Mouse (Mus musculus) liver, embryonic 14.5 days (tissue): Measurements from ENCODE around the gene Serf2. TPM values are rescaled to one million over a fixed set of nuclear protein-coding genes. Genes with fewer than 3 reads are reported as not detected.

Source experiments
- ATAC-seq: fragments of 200-750 bp; cut with Nextera tagmentation; 2 replicates; pipeline ENCODE4 v1.8.0; 2017; ENCODE audit warnings: moderate number of reproducible peaks, mild to moderate bottlenecking, moderate library complexity; ENCODE audit not compliant: insufficient read depth
- DNase-seq, 3 experiments: peaks; one replicate each; pipeline ENCODE4 v3.0.0-alpha.2; 2012 to 2013; ENCODE audit warnings: low read depth in 3 of 3, low spot score in 3 of 3
- H3K27ac ChIP-seq: fragments of 300-500 bp; sonication (generic); 2 replicates; pipeline ENCODE4 v1.5.1; 2014; ENCODE audit warnings: moderate library complexity, mild to moderate bottlenecking, control low read depth, inconsistent platforms
- H3K27me3 ChIP-seq: fragments of 300-500 bp; sonication (generic); 2 replicates; pipeline ENCODE4 v1.6.1; 2014; ENCODE audit warnings: mild to moderate bottlenecking, low read length, moderate library complexity; ENCODE audit not compliant: control insufficient read depth, insufficient read depth
- H3K36me3 ChIP-seq: fragments of 300-500 bp; sonication (generic); replicated peaks from 2 replicates; pipeline ENCODE4 v1.6.1; 2014; ENCODE audit warnings: low read depth; ENCODE audit not compliant: control insufficient read depth, insufficient read depth
- H3K4me1 ChIP-seq, 2 experiments: fragments of 200-500 bp in 1 of 2; fragments of 300-500 bp in 1 of 2; sonication (generic) in 1 of 2; replicated peaks; 2 replicates each; pipeline ENCODE4 v1.6.1; 2012 to 2014; ENCODE audit warnings: antibody characterized with exemption in 1 of 2, inconsistent platforms in 1 of 2, low read length in 1 of 2; ENCODE audit not compliant: control insufficient read depth in 2 of 2, insufficient read depth in 2 of 2
- H3K4me2 ChIP-seq: fragments of 300-500 bp; sonication (generic); 2 replicates; pipeline ENCODE4 v1.6.1; 2014; ENCODE audit warnings: low read depth, mild to moderate bottlenecking, control low read depth, moderate library complexity
- H3K4me3 ChIP-seq, 2 experiments: fragments of 200-500 bp in 1 of 2; fragments of 300-500 bp in 1 of 2; sonication (generic) in 1 of 2; 2 replicates each; pipeline ENCODE4 v1.5.1; 2012 to 2014; ENCODE audit warnings: low read depth in 2 of 2, low read length in 2 of 2, mild to moderate bottlenecking in 2 of 2, control low read depth in 1 of 2, inconsistent platforms in 1 of 2, moderate library complexity in 1 of 2; ENCODE audit not compliant: insufficient read depth in 1 of 2
- H3K9ac ChIP-seq: fragments of 300-500 bp; sonication (generic); replicated peaks from 2 replicates; pipeline ENCODE4 v1.6.1; 2014; ENCODE audit warnings: mild to moderate bottlenecking, control low read depth, moderate library complexity
- H3K9me3 ChIP-seq: fragments of 300-500 bp; sonication (generic); 2 replicates; pipeline ENCODE4 v1.6.1; 2016; ENCODE audit warnings: low read length, mixed read lengths; ENCODE audit not compliant: control insufficient read depth
- CTCF ChIP-seq: IDR thresholded peaks from 2 replicates; pipeline ENCODE4 v1.5.1; 2016; ENCODE audit warnings: antibody characterized with exemption, low read depth, control low read depth
- EP300 ChIP-seq: IDR thresholded peaks from 2 replicates; pipeline ENCODE4 v1.6.1; 2016; ENCODE audit warnings: antibody characterized with exemption, low read depth
- WGBS: fragments of 180-500 bp; shearing (Covaris S2); extraction: QIAGEN DNeasy Blood & Tissue Kit; methylation state at CpG from one replicate; pipeline ENCODE4 v1.1.7; 2014; ENCODE audit not compliant: insufficient replicate concordance; 5-methylcytosine and 5-hydroxymethylcytosine counted together
- polyA plus RNA-seq, 2 experiments: library from polyadenylated mRNA; depleted of rRNA in 1 of 2; stranded (reverse) in 1 of 2; unstranded in 1 of 2; fragments of >200 nt; fragmentation: Nextera tagmentation in 1 of 2; extraction: Ambion mirVana in 1 of 2; gene quantifications; 2 replicates each; pipeline versions ENCODE4 v1.2.1 to v1.2.3; 2012 to 2014

The Serf2 gene
- 345 and 412 TPM in 2 replicates for polyA plus RNA-seq (2012; rRNA removed)
- polyA plus RNA-seq (2014; fragmentation: Nextera tagmentation; extraction: Ambion mirVana), result 279 and 297 TPM in 2 replicates

DNA sequence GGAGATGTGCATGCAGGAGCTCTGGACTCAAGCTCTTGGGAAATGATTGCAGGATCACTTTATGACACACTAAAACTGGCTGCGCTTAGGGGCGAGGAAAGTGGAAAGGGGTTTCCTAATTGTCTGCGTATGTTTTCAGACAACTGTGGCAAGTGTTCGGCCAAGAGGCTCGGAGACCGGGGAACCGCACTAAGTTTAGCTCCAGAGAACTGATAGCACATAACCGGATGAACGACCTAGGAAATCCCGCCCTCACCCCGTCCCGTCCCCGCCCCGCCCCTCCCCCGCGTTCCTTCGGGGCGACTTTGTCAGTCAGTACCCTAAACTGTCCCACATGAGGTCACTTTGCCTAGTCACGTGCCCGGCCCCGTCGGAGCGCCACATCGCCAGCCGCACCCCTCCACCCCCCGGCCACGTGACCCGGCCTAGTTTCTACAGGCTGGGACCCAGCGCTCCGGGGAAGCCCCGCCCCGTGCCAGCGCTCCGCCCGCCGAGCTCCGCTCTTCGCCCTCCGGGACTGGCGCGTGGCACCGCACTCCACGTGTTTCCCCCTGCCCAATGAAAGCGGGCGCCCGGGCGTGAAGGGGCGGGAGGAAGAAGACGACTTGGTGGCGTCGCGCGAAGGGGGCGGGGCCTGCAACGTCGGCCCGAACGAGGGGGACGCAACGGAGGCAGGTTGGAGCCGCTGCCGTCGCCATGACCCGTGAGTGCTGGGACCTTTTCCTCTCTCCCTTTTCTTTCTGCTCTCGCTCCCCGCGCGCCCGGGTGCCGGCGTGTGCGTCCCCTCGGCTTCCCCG, at the start of gene Serf2:
Serf2 (plus strand) TSS at position 457 of the 797 bp plus-strand sequence.
- H3K4me1 ChIP-seq, result peaks cover 9 to 16% of the 10 kb centered on the region in 2 experiments
- peak; percentile 97 to 98 (median 98) for DNase-seq
- under 1% methylated on average over 68 of the region's 74 CpGs for WGBS
- H3K4me2 ChIP-seq, result peak within 1 kb of the TSS; percentile 98
- H3K27ac ChIP-seq, result peak within 1 kb of the TSS; percentile 84
- no peaks in the 10 kb centered on the region for H3K27me3 ChIP-seq
- H3K9me3 ChIP-seq, result no peaks in the 10 kb centered on the region
- H3K9ac ChIP-seq, result peak within 1 kb of the TSS; percentile 100
- H3K36me3 ChIP-seq, result peaks cover 15% of the 10 kb centered on the region
- TF ChIP-seq CTCF (no peak), EP300 (no peak)
- H3K4me3 ChIP-seq, result peak within 1 kb of the TSS; percentile 87 to 96
- peak; percentile 98 for ATAC-seq

DNA sequence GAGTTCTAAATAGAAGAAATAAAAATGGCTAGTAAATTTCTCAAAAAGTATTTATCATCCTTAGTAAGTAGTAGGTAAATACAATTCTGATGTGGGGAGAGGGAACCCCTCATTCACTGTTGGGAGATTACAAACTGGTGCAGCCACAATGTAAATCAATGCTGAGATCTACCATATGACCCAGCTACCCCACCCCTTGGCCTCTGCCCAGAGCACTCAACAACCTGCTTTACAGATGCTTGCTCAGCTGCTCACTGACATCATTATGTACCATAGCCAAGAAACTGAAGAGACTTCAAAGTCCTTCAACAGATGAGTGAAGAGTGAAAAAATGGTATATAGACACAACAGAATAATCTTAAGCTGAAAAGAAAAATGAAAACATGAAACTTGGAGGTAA, 45.7 kb upstream of the Serf2 start:
- no peak for TF ChIP-seq EP300
- TF ChIP-seq CTCF, result no peak
- DNase-seq, result no peak

DNA sequence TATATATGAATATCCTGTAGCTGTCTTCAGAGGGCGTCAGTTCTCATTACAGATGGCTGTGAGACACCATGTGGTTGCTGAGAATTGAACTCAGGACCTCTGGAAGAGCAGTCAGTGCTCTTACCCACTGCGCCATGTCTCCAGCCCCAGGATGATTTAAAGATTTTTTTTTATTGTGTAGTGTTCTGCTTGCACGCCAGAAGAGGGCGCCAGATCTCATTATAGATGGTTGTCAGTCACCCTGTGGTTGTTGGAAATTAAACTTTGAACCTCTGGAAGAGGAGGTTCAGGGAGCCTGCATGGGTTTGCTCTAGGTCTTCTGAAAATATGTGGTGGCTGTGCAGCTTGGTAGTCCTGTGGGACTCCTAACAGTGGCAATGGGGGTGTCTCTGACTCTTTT, 40.8 kb upstream of the Serf2 start:
- peak; percentile 11; the same call in 1 of the 2 replicates for ATAC-seq
- Histone ChIP-seq H3K9me3 (no peaks in the 10 kb centered on the region), H3K27ac (no peak overlapping the region), H3K36me3 (no peaks in the 10 kb centered on the region), H3K4me1 (peaks cover 2 to 8% of the 10 kb centered on the region in 2 experiments; a peak in 2 of 4 replicates), H3K4me2 (no peak overlapping the region), H3K4me3 (no peak overlapping the region), H3K9ac (no peak overlapping the region), H3K27me3 (no peaks in the 10 kb centered on the region)
- no peak for TF ChIP-seq EP300
- peak; percentile 81 for TF ChIP-seq CTCF
- 18% methylated on average over 4 of the region's 4 CpGs for WGBS
- DNase-seq, result peak; percentile 52 to 56 (median 53)

More for the DNA sequence above, 45.7 kb upstream of the Serf2 start:
- Histone ChIP-seq H3K4me2 (no peak overlapping the region), H3K9me3 (no peaks in the 10 kb centered on the region), H3K27ac (no peak overlapping the region), H3K36me3 (no peaks in the 10 kb centered on the region), H3K4me1 (no peaks in the 10 kb centered on the region), H3K4me3 (no peak overlapping the region), H3K9ac (no peak overlapping the region), H3K27me3 (no peaks in the 10 kb centered on the region)
- ATAC-seq, result no peak

DNA sequence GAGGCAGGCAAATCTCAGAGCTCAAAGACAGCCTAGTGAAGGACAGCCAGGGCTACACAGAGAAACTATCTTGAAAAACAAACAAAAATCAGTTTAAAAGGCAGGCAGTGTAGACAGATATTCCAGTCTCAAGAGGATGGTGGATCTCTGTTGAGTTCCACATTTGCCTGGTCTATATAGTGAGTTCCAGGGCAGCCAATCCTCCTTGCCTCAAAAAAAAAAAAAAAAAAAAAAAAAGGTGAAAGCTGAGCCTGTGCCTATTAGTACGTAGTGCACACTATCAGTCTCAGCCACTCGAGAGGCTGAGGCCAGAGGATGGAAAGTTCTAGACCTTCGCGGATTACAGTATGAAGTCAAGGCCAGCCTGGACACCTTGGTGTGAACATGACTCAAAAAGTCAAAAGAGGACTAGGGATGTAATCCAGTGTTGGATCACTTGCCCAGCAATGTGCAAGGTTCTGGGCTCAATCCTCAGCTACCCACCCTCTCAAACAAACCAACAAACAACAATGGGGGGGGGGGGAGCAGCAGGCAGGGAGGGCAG, 36.1 kb upstream of the Serf2 start:
- Histone ChIP-seq H3K4me3 (peak overlapping the region; percentile 86 to 90), H3K9me3 (no peaks in the 10 kb centered on the region), H3K9ac (peak overlapping the region; percentile 95), H3K4me1 (peaks cover 10 to 17% of the 10 kb centered on the region in 2 experiments), H3K27me3 (no peaks in the 10 kb centered on the region), H3K4me2 (peak overlapping the region; percentile 66), H3K27ac (peak overlapping the region; percentile 84), H3K36me3 (peaks cover 7% of the 10 kb centered on the region)
- DNase-seq (peak; percentile 55 to 57 (median 56)), ATAC-seq (peak; percentile 12; the same call in 1 of the 2 replicates)
- 4% methylated on average over 4 of the region's 4 CpGs for WGBS
- TF ChIP-seq EP300 (no peak), CTCF (no peak)

DNA sequence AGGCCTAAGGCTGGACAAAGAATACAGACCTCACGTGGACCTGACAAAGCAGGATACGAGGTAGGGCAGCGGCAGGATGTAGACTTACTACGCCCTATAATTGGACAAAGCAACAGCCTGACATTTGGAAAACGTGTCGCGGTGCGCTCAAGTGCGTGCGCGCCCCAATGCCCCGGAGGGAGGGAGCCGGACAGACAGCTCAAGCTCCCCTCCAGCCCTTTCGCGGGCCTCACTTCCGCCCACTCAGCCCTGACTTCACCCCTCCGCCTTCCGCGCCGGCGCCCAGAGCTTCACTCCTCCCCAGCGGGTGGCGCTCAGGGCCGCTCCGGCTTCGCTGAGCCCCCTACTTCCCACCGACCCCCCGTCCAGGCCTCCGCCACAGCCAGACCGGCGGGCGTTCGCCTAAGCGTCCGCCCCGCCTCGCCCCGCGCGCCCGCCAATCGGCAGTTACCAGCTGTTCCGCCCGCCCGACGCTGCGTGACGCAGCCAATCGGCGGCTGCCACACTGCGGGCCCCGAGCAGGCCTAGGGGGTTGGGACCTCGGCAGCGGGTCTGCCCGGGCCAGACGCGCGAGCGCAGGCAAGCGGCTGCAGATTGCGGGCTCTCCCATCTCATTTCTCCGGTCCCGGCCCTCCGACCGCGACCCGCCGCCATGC, 35.5 kb upstream of the Serf2 start, which contains the start of the genes Pdia3 and Catsper2:
Pdia3 (plus strand) TSS at position 389 of the 656 bp plus-strand sequence.
Catsper2 (minus strand) TSS at position 406 of the 656 bp plus-strand sequence.
- peak within 1 kb of the TSS; percentile 66 for H3K4me2 ChIP-seq
- H3K9me3 ChIP-seq, result no peaks in the 10 kb centered on the region
- peaks cover 10 to 17% of the 10 kb centered on the region in 2 experiments for H3K4me1 ChIP-seq
- no peaks in the 10 kb centered on the region for H3K27me3 ChIP-seq
- DNase-seq (peak; percentile 83 to 85 (median 84)), ATAC-seq (peak; percentile 98)
- H3K36me3 ChIP-seq, result peaks cover 10% of the 10 kb centered on the region
- WGBS, result under 1% methylated on average over 63 of the region's 68 CpGs
- peak within 1 kb of the TSS; percentile 95 for H3K9ac ChIP-seq
- H3K4me3 ChIP-seq, result peak within 1 kb of the TSS; percentile 90 to 94
- peak within 1 kb of the TSS; percentile 84 for H3K27ac ChIP-seq
- TF ChIP-seq CTCF, result peak; percentile 44
- TF ChIP-seq EP300, result no peak
